Mouse (Mus musculus) bone marrow, adult 2 months (tissue): ENCODE results near the gene Rims1. TPM values are rescaled to one million over a fixed set of nuclear protein-coding genes. Genes with fewer than 3 reads are reported as not detected.

Experiments used
- H3K27ac ChIP-seq: fragments of 200-500 bp; 2 replicates; pipeline ENCODE4 v1.5.1; 2012; ENCODE audit warnings: low read depth, mild to moderate bottlenecking, control low read depth, inconsistent platforms, low read length; ENCODE audit not compliant: control insufficient read depth, poor library complexity, insufficient read depth
- H3K4me1 ChIP-seq: fragments of 200-500 bp; 2 replicates; pipeline ENCODE4 v1.6.1; 2011; ENCODE audit warnings: low read length; ENCODE audit not compliant: control insufficient read depth, insufficient read depth
- H3K4me3 ChIP-seq: fragments of 200-500 bp; replicated peaks from 2 replicates; pipeline ENCODE3; 2011; ENCODE audit warnings: mild to moderate bottlenecking, low read depth, low read length, control low read depth; ENCODE audit not compliant: control insufficient read depth
- CTCF ChIP-seq: fragments of 200-500 bp; IDR thresholded peaks from 2 replicates; pipeline ENCODE4 v1.5.1; 2011; ENCODE audit warnings: low read length, control low read depth; ENCODE audit not compliant: control insufficient read depth, insufficient read depth
- POLR2A ChIP-seq: fragments of 200-500 bp; IDR thresholded peaks from 2 replicates; pipeline ENCODE4 v1.6.1; 2011; ENCODE audit warnings: low read depth, mild to moderate bottlenecking, control low read depth, low read length, borderline replicate concordance; ENCODE audit not compliant: control insufficient read depth
- WGBS: fragments of 180-500 bp; shearing (Covaris S2); methylation state at CpG from one replicate; pipeline ENCODE4 v1.1.7; 2018; 5-methylcytosine and 5-hydroxymethylcytosine counted together
- polyA plus RNA-seq: library from polyadenylated mRNA; stranded (reverse); fragments of >200 nt; gene quantifications from 2 replicates; pipeline ENCODE4 v1.2.4, GENCODE M21; 2011; ENCODE audit warnings: low replicate concordance; ENCODE audit not compliant: missing spikeins, insufficient read depth, insufficient read length

Rims1 gene
- 1.6 TPM in 1 of 2 replicates, not detected in the other for polyA plus RNA-seq

- WGBS: 4% methylated on average over 72 of the region's 76 CpGs
- Histone ChIP-seq H3K27ac (no peak within 1 kb of the TSS), H3K4me1 (no peaks in the 10 kb centered on the region), H3K4me3 (no peak within 1 kb of the TSS)
- TF ChIP-seq POLR2A: no peak
Measured at GRCm38 (mm10) chr1:22805726-22806625, at the start of gene Rims1. Gene Rims1 (minus strand): TSS chr1:22805994.

- Histone ChIP-seq H3K4me3 (no peak overlapping the region), H3K27ac (no peak overlapping the region), H3K4me1 (no peaks in the 10 kb centered on the region)
- TF ChIP-seq POLR2A (no peak), CTCF (no peak)
- WGBS: 29% methylated on average over 8 of the region's 8 CpGs
Measured at GRCm38 (mm10) chr1:22806626-22807096, 867 bp upstream of the Rims1 start.

GRCm38 (mm10) chr1:22805025-22805725 lies 619 bp downstream of the Rims1 start:
- 12% methylated on average over 14 of the region's 15 CpGs for WGBS
- Histone ChIP-seq H3K27ac (no peak overlapping the region), H3K4me3 (no peak overlapping the region)

GRCm38 (mm10) chr1:22804148-22804885 lies 1.5 kb downstream of the Rims1 start:
- H3K4me1 ChIP-seq: no peaks in the 10 kb centered on the region
- no peak overlapping the region for H3K4me3 ChIP-seq
- no peak overlapping the region for H3K27ac ChIP-seq
- TF ChIP-seq CTCF: no peak
- TF ChIP-seq POLR2A: no peak
- 76% methylated on average over 4 of the region's 4 CpGs for WGBS

More at GRCm38 (mm10) chr1:22805025-22805725, 619 bp downstream of the Rims1 start:
- no peaks in the 10 kb centered on the region for H3K4me1 ChIP-seq
- TF ChIP-seq POLR2A: no peak
- TF ChIP-seq CTCF: no peak

GRCm38 (mm10) chr1:22803471-22803870 lies 2.3 kb downstream of the Rims1 start:
- 63% methylated on average over 2 of the region's 2 CpGs for WGBS
- no peak for TF ChIP-seq POLR2A
- no peak for TF ChIP-seq CTCF
- H3K4me1 ChIP-seq: no peaks in the 10 kb centered on the region
- no peak overlapping the region for H3K27ac ChIP-seq
- H3K4me3 ChIP-seq: no peak overlapping the region

GRCm38 (mm10) chr1:22800276-22800675 lies 5.5 kb downstream of the Rims1 start:
- TF ChIP-seq CTCF: no peak
- no peak for TF ChIP-seq POLR2A
- Histone ChIP-seq H3K4me1 (no peaks in the 10 kb centered on the region), H3K4me3 (no peak overlapping the region), H3K27ac (no peak overlapping the region)
- 74% methylated on average over 5 of the region's 5 CpGs for WGBS

- Histone ChIP-seq H3K4me1 (no peaks in the 10 kb centered on the region), H3K4me3 (no peak overlapping the region), H3K27ac (no peak overlapping the region)
- TF ChIP-seq CTCF (no peak), POLR2A (no peak)
- WGBS: 65% methylated on average over 5 of the region's 5 CpGs
Measured at GRCm38 (mm10) chr1:22797091-22797490, 8.7 kb downstream of the Rims1 start.

- TF ChIP-seq CTCF: no peak
- TF ChIP-seq POLR2A: no peak
- Histone ChIP-seq H3K4me1 (no peaks in the 10 kb centered on the region), H3K27ac (no peak overlapping the region), H3K4me3 (no peak overlapping the region)
- 50% methylated on average over 7 of the region's 7 CpGs for WGBS
Measured at GRCm38 (mm10) chr1:22789391-22789909, 16.3 kb downstream of the Rims1 start.
